Mouse (Mus musculus): ENCODE results near the gene Prss2.
"Not testable (repeated sequence)": the region's sequence is repeated elsewhere in the genome, so short reads cannot be mapped to it uniquely, and the experiment has no call there.

Gene Prss2

GRCm38 (mm10) chr6:41557468-41557867 is 35.9 kb downstream of the Prss2 start:
- DNase-seq, result no peak

DNA sequence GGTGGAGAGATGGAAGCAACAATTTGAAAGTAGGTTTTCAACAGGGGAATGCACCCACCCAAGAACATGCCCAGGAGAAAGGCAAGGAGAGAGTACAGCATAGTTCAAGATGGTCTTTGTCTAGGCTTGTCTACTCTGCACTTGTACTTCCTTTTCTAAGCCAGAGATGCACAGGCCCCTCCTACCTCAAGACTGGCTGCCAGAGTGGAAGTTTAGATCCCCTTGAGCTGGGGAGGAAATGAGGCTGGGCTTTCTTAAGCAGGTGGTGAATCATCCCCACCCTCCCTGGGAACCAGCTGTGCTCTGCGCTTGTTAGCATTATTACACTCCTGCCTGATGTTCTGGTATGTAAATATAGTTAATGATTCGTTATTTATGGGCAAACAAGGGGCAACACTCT is 36.7 kb downstream of the Prss2 start:
- DNase-seq, result no peak

DNA sequence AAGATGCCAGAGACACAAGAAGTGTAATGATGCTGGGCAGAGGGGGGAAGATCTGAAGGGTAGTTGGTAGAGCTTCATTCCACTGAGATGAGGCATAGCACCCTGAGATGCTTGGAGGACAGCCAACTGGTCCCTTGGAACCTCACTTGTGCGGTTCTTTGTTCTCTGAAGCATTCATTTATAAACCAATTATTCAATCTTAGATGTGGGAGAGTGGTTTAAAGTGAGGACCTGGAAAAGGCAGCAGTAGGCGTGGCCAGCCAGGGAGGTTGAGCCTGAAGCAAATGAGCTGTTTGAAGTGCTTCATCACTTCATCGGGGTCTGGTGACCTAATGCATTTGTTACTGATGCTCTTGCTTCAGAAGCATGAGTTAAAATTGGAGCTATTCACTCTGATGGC is 37.7 kb downstream of the Prss2 start:
- DNase-seq, result no peak

DNA sequence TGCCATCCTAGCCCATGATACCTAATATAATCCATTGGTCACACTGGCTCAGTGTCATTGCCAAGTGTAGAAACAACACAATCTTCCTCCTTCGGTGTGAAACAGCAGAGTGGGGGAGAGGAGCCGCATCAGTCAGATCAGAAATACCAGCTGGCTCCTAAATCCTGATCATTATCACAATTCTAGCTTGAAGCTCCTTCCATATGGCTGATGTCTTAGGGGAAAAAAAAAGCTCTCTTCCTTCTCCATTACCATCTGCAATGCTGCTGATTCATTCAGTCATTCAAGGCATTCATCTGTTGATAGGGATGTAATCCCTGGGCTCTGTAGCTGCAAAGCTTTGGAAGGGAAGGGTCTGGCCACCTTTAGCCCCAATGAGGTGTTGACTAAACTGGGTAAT is 38.7 kb downstream of the Prss2 start:
- DNase-seq, result no peak

GRCm38 (mm10) chr6:41562598-41562997 is 41.0 kb downstream of the Prss2 start:
- DNase-seq, result no peak

DNA sequence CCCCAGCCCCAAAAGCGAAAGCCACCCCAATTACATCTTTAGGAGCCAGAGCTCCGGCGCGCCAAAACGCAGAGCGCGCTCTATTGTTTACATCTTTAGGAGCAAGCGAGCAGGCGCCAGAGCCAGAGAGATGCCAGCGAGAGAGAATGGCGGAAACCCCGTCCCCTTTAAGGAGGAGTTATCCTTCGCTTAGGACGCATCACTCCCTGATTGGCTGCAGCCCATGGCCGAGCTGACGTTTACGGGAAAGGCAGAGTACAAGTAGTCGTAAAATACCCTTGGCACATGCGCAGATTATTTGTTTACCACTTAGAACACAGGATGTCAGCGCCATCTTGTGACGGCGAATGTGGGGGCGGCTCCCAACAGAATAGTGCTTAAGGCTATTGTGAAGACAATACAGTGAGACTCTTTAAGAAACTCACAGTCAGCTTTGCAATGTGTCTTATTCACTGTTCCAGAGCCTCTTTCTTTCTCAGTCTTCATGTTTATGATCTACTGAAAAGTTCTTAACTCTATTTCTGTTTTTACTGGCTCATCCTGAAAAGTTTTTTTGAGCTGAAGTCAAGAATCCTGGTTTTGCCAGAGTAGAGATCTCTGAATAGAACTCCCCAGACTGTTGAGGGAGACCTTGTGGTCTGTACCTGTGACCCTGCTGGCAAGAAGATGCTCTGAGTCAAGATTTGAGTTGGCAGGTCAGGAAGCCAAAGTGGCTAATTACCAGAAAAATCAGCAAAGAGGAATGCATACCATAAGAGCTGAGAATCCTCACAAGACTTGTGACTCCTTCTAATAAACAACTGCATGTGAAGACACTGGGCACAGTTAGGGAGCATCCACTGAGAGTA is 41.7 kb downstream of the Prss2 start:
- DNase-seq, result not testable (repeated sequence)

DNA sequence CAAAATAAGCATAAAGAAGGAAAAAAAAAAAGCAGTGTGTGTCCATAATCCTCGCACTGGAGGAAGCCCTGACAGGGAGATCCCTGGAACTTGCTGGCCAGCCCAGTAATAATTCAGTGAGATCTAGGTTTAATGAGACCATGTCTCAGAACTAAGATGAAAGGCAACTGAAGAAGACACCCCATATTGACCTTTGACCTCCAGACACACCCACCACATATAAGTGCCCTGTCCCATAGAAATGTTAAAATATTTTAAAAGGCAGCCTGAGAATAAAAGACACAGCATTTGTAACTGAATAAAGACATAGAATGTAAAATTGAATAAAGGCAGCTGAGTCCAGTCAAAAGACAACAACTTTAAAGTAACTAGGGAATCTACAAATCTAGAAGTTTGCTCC is 43.7 kb downstream of the Prss2 start:
- DNase-seq, result no peak

DNA sequence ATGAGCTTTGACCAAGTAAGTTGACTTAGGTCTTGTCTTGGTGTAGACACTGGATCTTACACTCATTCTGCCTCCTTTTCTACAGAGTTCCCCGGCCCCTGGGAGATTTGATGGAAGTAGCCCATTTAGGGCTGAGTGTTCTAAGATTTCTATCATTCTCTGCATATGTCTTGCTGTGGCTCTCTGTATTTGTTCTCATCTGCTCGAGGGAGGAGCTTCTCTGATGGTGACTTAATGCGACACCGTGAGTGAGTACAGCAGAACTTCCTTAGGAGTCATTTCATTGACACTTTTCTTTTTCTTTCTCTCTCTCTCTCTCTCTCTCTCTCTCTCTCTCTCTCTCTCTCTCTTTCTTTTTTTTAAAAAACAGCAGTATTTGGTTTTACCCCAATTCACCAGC is 45.4 kb downstream of the Prss2 start:
- no peak for DNase-seq

GRCm38 (mm10) chr6:41569078-41569477 is 47.5 kb downstream of the Prss2 start:
- DNase-seq, result no peak

Measured in cerebellum, postnatal 25 days (tissue).